Mouse (Mus musculus) midbrain, postnatal 0 days (tissue): ENCODE results near the gene B4galt7. TPM values are rescaled to one million over a fixed set of nuclear protein-coding genes. Genes with fewer than 3 reads are reported as not detected.

ENCODE experiments used
- ATAC-seq: fragments of 200-750 bp; cut with Nextera tagmentation; 2 replicates; pipeline ENCODE4 v1.8.0; 2017; ENCODE audit warnings: moderate number of reproducible peaks, mild to moderate bottlenecking, moderate TSS enrichment, moderate library complexity; ENCODE audit not compliant: low FRiP score
- DNase-seq: peaks from one replicate; pipeline ENCODE4 v3.0.0-alpha.2; 2015; ENCODE audit warnings: low spot score
- H3K27ac ChIP-seq: fragments of 300-500 bp; sonication (generic); 2 replicates; pipeline ENCODE4 v1.5.1; 2014; ENCODE audit warnings: low read depth, mild to moderate bottlenecking, low read length, mixed read lengths
- H3K27me3 ChIP-seq: fragments of 300-500 bp; sonication (generic); 2 replicates; pipeline ENCODE4 v1.6.1; 2014; ENCODE audit warnings: low read length, control low read depth, mixed read lengths; ENCODE audit not compliant: insufficient read depth
- H3K36me3 ChIP-seq: fragments of 300-500 bp; sonication (generic); 2 replicates; pipeline ENCODE4 v1.6.1; 2014; ENCODE audit warnings: low read length, control low read depth, mixed read lengths; ENCODE audit not compliant: insufficient read depth
- H3K4me1 ChIP-seq: fragments of 300-500 bp; sonication (generic); 2 replicates; pipeline ENCODE4 v1.6.1; 2014; ENCODE audit warnings: mild to moderate bottlenecking, control low read depth, antibody characterized with exemption, low read length, mixed read lengths; ENCODE audit not compliant: insufficient read depth
- H3K4me2 ChIP-seq: fragments of 300-500 bp; sonication (generic); 2 replicates; pipeline ENCODE4 v1.6.1; 2014; ENCODE audit warnings: low read depth, mild to moderate bottlenecking, low read length, mixed read lengths; ENCODE audit not compliant: poor library complexity, severe bottlenecking
- H3K4me3 ChIP-seq: fragments of 300-500 bp; sonication (generic); 2 replicates; pipeline ENCODE4 v1.5.1; 2014; ENCODE audit warnings: low read depth, mild to moderate bottlenecking, low read length, moderate library complexity
- H3K9ac ChIP-seq: fragments of 300-500 bp; sonication (generic); replicated peaks from 2 replicates; pipeline ENCODE4 v1.6.1; 2014; ENCODE audit warnings: mild to moderate bottlenecking, low read length, moderate library complexity, mixed read lengths; ENCODE audit not compliant: poor library complexity, severe bottlenecking
- H3K9me3 ChIP-seq: fragments of 300-500 bp; sonication (generic); 2 replicates; pipeline ENCODE4 v1.6.1; 2016; ENCODE audit warnings: low read length, control low read depth
- CTCF ChIP-seq: IDR thresholded peaks from 2 replicates; pipeline ENCODE4 v1.5.1; 2016; ENCODE audit warnings: antibody characterized with exemption, mild to moderate bottlenecking
- WGBS: fragments of 180-500 bp; shearing (Covaris S2); extraction: QIAGEN DNeasy Blood & Tissue Kit; methylation state at CpG from one replicate; pipeline ENCODE4 v1.1.7; 2014; 5-methylcytosine and 5-hydroxymethylcytosine counted together
- polyA plus RNA-seq: library from polyadenylated mRNA; unstranded; fragments of >200 nt; fragmentation: Nextera tagmentation; extraction: Ambion mirVana; gene quantifications from 2 replicates; pipeline ENCODE4 v1.2.1, GENCODE M21; 2015
- total RNA-seq: library from RNA; depleted of rRNA; stranded (reverse); fragments of >200 nt; gene quantifications from 2 replicates; pipeline ENCODE4 v1.2.3, GENCODE M21; 2014; rRNA removed

The B4galt7 gene
- total and polyA plus RNA-seq, 2 experiments from 2014 or later = 50.1 to 62.6 TPM

DNA sequence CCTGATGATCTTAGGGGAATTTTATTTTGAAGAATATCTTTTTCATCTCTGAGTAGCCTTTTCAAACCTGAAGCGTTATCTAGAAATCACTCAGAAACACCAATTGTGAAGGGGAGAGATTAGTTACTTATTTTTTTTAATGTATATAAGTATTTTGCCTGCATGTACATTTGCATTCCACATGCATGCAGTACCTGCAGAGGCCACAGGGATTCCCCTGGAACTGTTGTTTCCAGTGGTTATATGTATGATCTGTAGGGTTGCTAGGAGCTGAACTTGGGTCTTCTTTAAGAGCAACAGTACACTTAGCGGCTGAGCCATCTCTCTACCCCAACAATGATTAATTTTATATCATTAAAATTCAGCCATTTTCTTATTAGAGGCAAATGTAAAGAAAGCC is 44.8 kb downstream of the B4galt7 start:
- H3K4me2 ChIP-seq = no peak overlapping the region
- peaks cover 54% of the 10 kb centered on the region for H3K36me3 ChIP-seq
- WGBS = 85% methylated on average over 2 of the region's 2 CpGs
- no peak overlapping the region for H3K4me3 ChIP-seq
- DNase-seq (peak; percentile 62), ATAC-seq (no peak)
- no peak overlapping the region for H3K9ac ChIP-seq
- H3K9me3 ChIP-seq = no peaks in the 10 kb centered on the region
- no peaks in the 10 kb centered on the region for H3K4me1 ChIP-seq
- H3K27ac ChIP-seq = no peak overlapping the region
- peak; percentile 65 for TF ChIP-seq CTCF
- no peaks in the 10 kb centered on the region for H3K27me3 ChIP-seq

GRCm38 (mm10) chr13:55650098-55650497 is 50.4 kb downstream of the B4galt7 start:
- TF ChIP-seq CTCF = peak; percentile 52
- ATAC-seq (no peak), DNase-seq (no peak)
- H3K27ac ChIP-seq = no peak overlapping the region
- H3K27me3 ChIP-seq = no peaks in the 10 kb centered on the region
- H3K36me3 ChIP-seq = peaks cover 89% of the 10 kb centered on the region
- H3K4me1 ChIP-seq = no peaks in the 10 kb centered on the region
- no peak overlapping the region for H3K4me3 ChIP-seq
- 92% methylated on average over 12 of the region's 12 CpGs for WGBS
- H3K4me2 ChIP-seq = no peak overlapping the region
- H3K9ac ChIP-seq = no peak overlapping the region
- H3K9me3 ChIP-seq = no peaks in the 10 kb centered on the region

GRCm38 (mm10) chr13:55650980-55651379 is 51.3 kb downstream of the B4galt7 start:
- TF ChIP-seq CTCF = no peak
- H3K4me3 ChIP-seq = no peak overlapping the region
- no peaks in the 10 kb centered on the region for H3K27me3 ChIP-seq
- no peaks in the 10 kb centered on the region for H3K9me3 ChIP-seq
- H3K36me3 ChIP-seq = peaks cover 90% of the 10 kb centered on the region
- no peaks in the 10 kb centered on the region for H3K4me1 ChIP-seq
- no peak for ATAC-seq
- H3K9ac ChIP-seq = no peak overlapping the region
- H3K4me2 ChIP-seq = no peak overlapping the region
- no peak overlapping the region for H3K27ac ChIP-seq
- WGBS = 94% methylated on average over 6 of the region's 6 CpGs
- no peak for DNase-seq

Other genes starting within 250 kb of the B4galt7 start
- gene Lman2, start 237.1 kb upstream of the B4galt7 start, total RNA-seq = 55.7 and 55.9 TPM in 2 replicates
- 32.8 and 35.0 TPM in 2 replicates for gene Lman2, start 237.1 kb upstream of the B4galt7 start, polyA plus RNA-seq
- gene Rgs14, start 230.2 kb upstream of the B4galt7 start, total RNA-seq = 0.44 and 1.1 TPM in 2 replicates
- 1.3 and 1.5 TPM in 2 replicates for gene Rgs14, start 230.2 kb upstream of the B4galt7 start, polyA plus RNA-seq
- gene Slc34a1, start 201.7 kb upstream of the B4galt7 start, total RNA-seq = not detected in 2 replicates
- 0.04 TPM in 1 of 2 replicates, not detected in the other for gene Slc34a1, start 201.7 kb upstream of the B4galt7 start, polyA plus RNA-seq
- 0.71 TPM in 1 of 2 replicates, not detected in the other for gene Pfn3, start 184.7 kb upstream of the B4galt7 start, total RNA-seq
- gene Pfn3, start 184.7 kb upstream of the B4galt7 start, polyA plus RNA-seq = 1.5 and 1.6 TPM in 2 replicates
- gene F12, start 173.1 kb upstream of the B4galt7 start, total RNA-seq = not detected in 2 replicates
- 0.43 and 0.49 TPM in 2 replicates for gene F12, start 173.1 kb upstream of the B4galt7 start, polyA plus RNA-seq
- gene Grk6, start 154.8 kb upstream of the B4galt7 start, total RNA-seq = 70.4 and 71.9 TPM in 2 replicates
- gene Grk6, start 154.8 kb upstream of the B4galt7 start, polyA plus RNA-seq = 35.5 and 35.8 TPM in 2 replicates
- gene Prr7, start 135.6 kb upstream of the B4galt7 start, total RNA-seq = 101 and 131 TPM in 2 replicates
- 6.6 and 8.1 TPM in 2 replicates for gene Prr7, start 135.6 kb upstream of the B4galt7 start, polyA plus RNA-seq
- gene Dbn1, start 111.8 kb upstream of the B4galt7 start, total RNA-seq = 498 and 510 TPM in 2 replicates
- gene Dbn1, start 111.8 kb upstream of the B4galt7 start, polyA plus RNA-seq = 482 and 484 TPM in 2 replicates
- gene Pdlim7, start 86.2 kb upstream of the B4galt7 start, total RNA-seq = 32.3 and 41.3 TPM in 2 replicates
- gene Pdlim7, start 86.2 kb upstream of the B4galt7 start, polyA plus RNA-seq = 153 and 171 TPM in 2 replicates
- gene Dok3, start 70.6 kb upstream of the B4galt7 start, total RNA-seq = 3.0 and 4.5 TPM in 2 replicates
- gene Dok3, start 70.6 kb upstream of the B4galt7 start, polyA plus RNA-seq = 1.4 and 1.6 TPM in 2 replicates
- gene Ddx41, start 63.2 kb upstream of the B4galt7 start, total RNA-seq = 51.9 and 58.9 TPM in 2 replicates
- gene Ddx41, start 63.2 kb upstream of the B4galt7 start, polyA plus RNA-seq = 45.4 and 49.1 TPM in 2 replicates
- gene Fam193b, start 28.8 kb upstream of the B4galt7 start, total RNA-seq = 73.9 and 90.6 TPM in 2 replicates
- gene Fam193b, start 28.8 kb upstream of the B4galt7 start, polyA plus RNA-seq = 42.7 and 43.5 TPM in 2 replicates
- 57.6 and 62.5 TPM in 2 replicates for gene Tmed9, start 26.2 kb upstream of the B4galt7 start, total RNA-seq
- 101 and 102 TPM in 2 replicates for gene Tmed9, start 26.2 kb upstream of the B4galt7 start, polyA plus RNA-seq
- gene Caml, start 23.1 kb downstream of the B4galt7 start, total RNA-seq = 90.6 and 101 TPM in 2 replicates
- gene Caml, start 23.1 kb downstream of the B4galt7 start, polyA plus RNA-seq = 113 and 114 TPM in 2 replicates
- 22.3 and 29.8 TPM in 2 replicates for gene Ddx46, start 35.1 kb downstream of the B4galt7 start, total RNA-seq
- gene Ddx46, start 35.1 kb downstream of the B4galt7 start, polyA plus RNA-seq = 20.4 and 21.9 TPM in 2 replicates
- gene B230219D22Rik, start 93.2 kb downstream of the B4galt7 start, total RNA-seq = 164 and 177 TPM in 2 replicates
- gene B230219D22Rik, start 93.2 kb downstream of the B4galt7 start, polyA plus RNA-seq = 58.4 and 62.8 TPM in 2 replicates
- 93.4 and 108 TPM in 2 replicates for gene Txndc15, start 114.8 kb downstream of the B4galt7 start, total RNA-seq
- gene Txndc15, start 114.8 kb downstream of the B4galt7 start, polyA plus RNA-seq = 137 and 142 TPM in 2 replicates
- gene Pcbd2, start 127.5 kb downstream of the B4galt7 start, total RNA-seq = 7.2 and 8.6 TPM in 2 replicates
- gene Pcbd2, start 127.5 kb downstream of the B4galt7 start, polyA plus RNA-seq = 28.2 and 30.6 TPM in 2 replicates
- not detected in 2 replicates for gene Catsper3, start 184.7 kb downstream of the B4galt7 start, total RNA-seq
- gene Catsper3, start 184.7 kb downstream of the B4galt7 start, polyA plus RNA-seq = 0.29 and 0.30 TPM in 2 replicates
- 1.9 and 3.3 TPM in 2 replicates for gene Pitx1, start 236.3 kb downstream of the B4galt7 start, total RNA-seq
- gene Pitx1, start 236.3 kb downstream of the B4galt7 start, polyA plus RNA-seq = 2.2 and 2.7 TPM in 2 replicates